Mouse (Mus musculus) liver, embryonic 16.5 days (tissue): ENCODE measurements at regions not wholly inside any gene's neighbourhood (a gene's known extent, or its start where the extent isn't known, plus 50 kb on each side); places are given as distances from the start of the nearest gene placed in this dataset.

ENCODE experiments used
- ATAC-seq: fragments of 200-750 bp; cut with Nextera tagmentation; 2 replicates; pipeline ENCODE4 v1.8.0; 2017; ENCODE audit warnings: low read depth, mild to moderate bottlenecking, moderate number of reproducible peaks, moderate library complexity
- H3K27ac ChIP-seq: fragments of 300-500 bp; sonication (generic); 2 replicates; pipeline ENCODE4 v1.5.1; 2014; ENCODE audit warnings: mild to moderate bottlenecking, low read length
- H3K27me3 ChIP-seq: fragments of 300-500 bp; sonication (generic); 2 replicates; pipeline ENCODE4 v1.6.1; 2014; ENCODE audit warnings: low read depth, low read length, mixed read lengths; ENCODE audit not compliant: control insufficient read depth, insufficient read depth
- H3K36me3 ChIP-seq: fragments of 300-500 bp; sonication (generic); 2 replicates; pipeline ENCODE4 v1.6.1; 2014; ENCODE audit warnings: mild to moderate bottlenecking; ENCODE audit not compliant: control insufficient read depth, insufficient read depth
- H3K4me1 ChIP-seq: fragments of 300-500 bp; sonication (generic); 2 replicates; pipeline ENCODE4 v1.6.1; 2014; ENCODE audit warnings: low read depth, low read length, mixed read lengths; ENCODE audit not compliant: control insufficient read depth
- H3K4me2 ChIP-seq: fragments of 300-500 bp; sonication (generic); 2 replicates; pipeline ENCODE4 v1.6.1; 2014; ENCODE audit warnings: low read depth, low read length, mixed read lengths
- H3K4me3 ChIP-seq: fragments of 300-500 bp; sonication (generic); 2 replicates; pipeline ENCODE4 v1.5.1; 2014; ENCODE audit warnings: low read depth, mild to moderate bottlenecking, low read length
- H3K9ac ChIP-seq: fragments of 300-500 bp; sonication (generic); 2 replicates; pipeline ENCODE4 v1.6.1; 2014; ENCODE audit warnings: low read depth, low read length
- H3K9me3 ChIP-seq: fragments of 300-500 bp; sonication (generic); replicated peaks from 2 replicates; pipeline ENCODE4 v1.6.1; 2016; ENCODE audit warnings: low read length; ENCODE audit not compliant: control insufficient read depth
- WGBS: fragments of 180-500 bp; shearing (Covaris S2); extraction: QIAGEN DNeasy Blood & Tissue Kit; methylation state at CpG from one replicate; pipeline ENCODE4 v1.1.7; 2014; ENCODE audit not compliant: insufficient replicate concordance; 5-methylcytosine and 5-hydroxymethylcytosine counted together

GRCm38 (mm10) chr13:112018497-112019281 is 209.9 kb upstream of the Map3k1 start:
- H3K4me2 ChIP-seq = no peak overlapping the region

GRCm38 (mm10) chr13:112019575-112019974 is 210.8 kb upstream of the Map3k1 start:
- 77% methylated on average over 5 of the region's 5 CpGs for WGBS
- Histone ChIP-seq H3K4me2 (no peak overlapping the region), H3K4me1 (peaks cover 44% of the 10 kb centered on the region), H3K4me3 (no peak overlapping the region), H3K36me3 (no peaks in the 10 kb centered on the region), H3K27ac (peak overlapping the region; percentile 46; the same call in 1 of the 2 replicates), H3K9me3 (no peaks in the 10 kb centered on the region), H3K27me3 (no peaks in the 10 kb centered on the region), H3K9ac (no peak overlapping the region)
- no peak for ATAC-seq

More at GRCm38 (mm10) chr13:112018497-112019281, 209.9 kb upstream of the Map3k1 start:
- WGBS = 70% methylated on average over 7 of the region's 7 CpGs
- peak; percentile 57 for ATAC-seq
- H3K27me3 ChIP-seq = no peaks in the 10 kb centered on the region
- no peak overlapping the region for H3K4me3 ChIP-seq
- no peaks in the 10 kb centered on the region for H3K9me3 ChIP-seq
- H3K27ac ChIP-seq = peak overlapping the region; percentile 46; the same call in 1 of the 2 replicates
- no peaks in the 10 kb centered on the region for H3K36me3 ChIP-seq
- 0 out of 2 replicates have a peak overlapping the region, but pooled peaks have one; percentile 21 for H3K9ac ChIP-seq
- H3K4me1 ChIP-seq = peaks cover 36% of the 10 kb centered on the region

GRCm38 (mm10) chr13:112023171-112023570 is 214.4 kb upstream of the Map3k1 start:
- ATAC-seq = no peak
- Histone ChIP-seq H3K4me2 (no peak overlapping the region), H3K9ac (no peak overlapping the region), H3K36me3 (no peaks in the 10 kb centered on the region), H3K4me3 (no peak overlapping the region), H3K4me1 (peaks cover 39% of the 10 kb centered on the region), H3K27ac (peak overlapping the region; percentile 16; the same call in 1 of the 2 replicates), H3K9me3 (no peaks in the 10 kb centered on the region), H3K27me3 (no peaks in the 10 kb centered on the region)
- 74% methylated on average over 4 of the region's 4 CpGs for WGBS

- ATAC-seq = peak; percentile 94
Observed at GRCm38 (mm10) chr13:112024667-112025585, 216.1 kb upstream of the Map3k1 start.

GRCm38 (mm10) chr13:112025586-112025950 is 216.8 kb upstream of the Map3k1 start:
- no peak overlapping the region for H3K4me3 ChIP-seq
- H3K27me3 ChIP-seq = peaks cover 4% of the 10 kb centered on the region
- 82% methylated on average over 5 of the region's 5 CpGs for WGBS
- no peaks in the 10 kb centered on the region for H3K9me3 ChIP-seq
- no peak overlapping the region for H3K9ac ChIP-seq
- peak overlapping the region; percentile 75; the same call in 1 of the 2 replicates for H3K27ac ChIP-seq
- ATAC-seq = no peak
- no peak overlapping the region for H3K4me2 ChIP-seq
- peaks cover 25% of the 10 kb centered on the region for H3K4me1 ChIP-seq
- H3K36me3 ChIP-seq = no peaks in the 10 kb centered on the region

More at GRCm38 (mm10) chr13:112024667-112025585, 216.1 kb upstream of the Map3k1 start:
- 57% methylated on average over 15 of the region's 15 CpGs for WGBS
- Histone ChIP-seq H3K27ac (peak overlapping the region; percentile 75), H3K4me3 (no peak overlapping the region), H3K27me3 (peaks cover 4% of the 10 kb centered on the region), H3K9me3 (no peaks in the 10 kb centered on the region), H3K4me1 (peaks cover 25% of the 10 kb centered on the region), H3K4me2 (peak overlapping the region; percentile 24; the same call in 1 of the 2 replicates), H3K9ac (peak overlapping the region; percentile 48), H3K36me3 (no peaks in the 10 kb centered on the region)

GRCm38 (mm10) chr13:112027736-112028135 is 218.9 kb upstream of the Map3k1 start:
- H3K36me3 ChIP-seq = no peaks in the 10 kb centered on the region
- H3K9me3 ChIP-seq = no peaks in the 10 kb centered on the region
- no peak for ATAC-seq
- H3K4me1 ChIP-seq = peaks cover 28% of the 10 kb centered on the region
- H3K4me3 ChIP-seq = no peak overlapping the region
- H3K27ac ChIP-seq = no peak overlapping the region
- H3K9ac ChIP-seq = no peak overlapping the region
- peaks cover 4% of the 10 kb centered on the region for H3K27me3 ChIP-seq
- no peak overlapping the region for H3K4me2 ChIP-seq
- WGBS = 78% methylated on average over 5 of the region's 5 CpGs

GRCm38 (mm10) chr13:112031061-112031460 is 222.3 kb upstream of the Map3k1 start:
- Histone ChIP-seq H3K9ac (no peak overlapping the region), H3K27ac (no peak overlapping the region), H3K4me3 (no peak overlapping the region), H3K4me2 (no peak overlapping the region), H3K36me3 (no peaks in the 10 kb centered on the region), H3K4me1 (peaks cover 2% of the 10 kb centered on the region; the same call in 1 of the 2 replicates), H3K27me3 (peaks cover 6% of the 10 kb centered on the region), H3K9me3 (no peaks in the 10 kb centered on the region)
- 74% methylated on average over 11 of the region's 11 CpGs for WGBS
- ATAC-seq = peak; percentile 33; the same call in 1 of the 2 replicates

GRCm38 (mm10) chr13:112031631-112032320 is 223.0 kb upstream of the Map3k1 start:
- H3K4me2 ChIP-seq = no peak overlapping the region
- H3K9ac ChIP-seq = no peak overlapping the region
- peaks cover 8% of the 10 kb centered on the region for H3K27me3 ChIP-seq
- H3K4me1 ChIP-seq = peaks cover 2% of the 10 kb centered on the region; the same call in 1 of the 2 replicates
- H3K4me3 ChIP-seq = no peak overlapping the region
- no peak for ATAC-seq
- 80% methylated on average over 24 of the region's 24 CpGs for WGBS
- no peaks in the 10 kb centered on the region for H3K9me3 ChIP-seq
- H3K36me3 ChIP-seq = no peaks in the 10 kb centered on the region
- no peak overlapping the region for H3K27ac ChIP-seq
